Comparison of ENCODE assay signal across 8 mouse cellular contexts in the genomic region with DNA sequence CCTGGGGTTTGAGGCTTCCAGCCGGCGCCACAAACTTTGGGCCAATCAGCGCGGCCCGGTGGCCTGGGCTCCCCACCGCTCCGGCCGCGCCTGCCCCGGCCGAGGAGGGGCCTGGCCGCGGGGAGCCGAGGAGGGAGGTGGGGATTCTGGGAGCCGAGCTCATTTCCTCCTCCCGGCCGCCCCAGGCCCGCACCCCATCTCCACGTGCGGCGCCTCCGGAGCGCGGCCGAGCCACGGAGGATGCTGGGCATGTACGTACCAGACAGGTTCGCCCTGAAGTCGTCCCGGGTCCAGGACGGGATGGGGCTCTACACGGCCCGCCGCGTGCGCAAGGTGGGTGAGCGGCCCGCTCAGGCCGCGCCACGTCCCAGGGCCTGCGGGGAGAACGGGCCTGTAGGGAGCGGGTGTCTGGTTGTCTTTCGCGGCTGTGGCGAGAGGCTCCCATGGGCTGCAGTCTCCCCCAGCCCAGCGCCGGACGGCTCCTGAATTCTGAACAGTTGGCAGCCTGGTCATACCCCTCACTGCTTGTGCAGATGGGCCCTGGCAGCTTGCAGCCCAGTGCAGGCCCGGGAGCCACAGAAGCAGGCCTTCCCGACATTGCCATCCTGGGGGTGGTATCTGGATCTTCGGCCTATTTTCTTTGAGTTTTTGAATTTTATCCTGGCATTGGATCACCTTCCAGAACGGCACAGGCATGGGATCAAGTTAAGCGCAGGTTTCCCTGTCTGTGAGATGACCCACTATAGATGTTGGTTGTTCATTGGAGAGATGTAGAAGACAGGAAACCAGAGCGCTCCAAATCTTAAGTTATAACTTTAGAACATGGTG. TPM values are rescaled to one million over a fixed set of nuclear protein-coding genes. Genes with fewer than 3 reads are reported as not detected.
DNase-seq lines count a peak whose midpoint lies in the region; ATAC-seq and TF ChIP-seq lines count a peak whose summit lies in the region.

Gene Prdm5 (plus strand): TSS at position 128 of the 828 bp plus-strand sequence.

- peak within 1 kb of the TSS; percentile 64 for H3K4me3 ChIP-seq in erythroblast, embryonic 14.5 days (replicated peaks)
- peak within 1 kb of the TSS; percentile 46 for H3K4me3 ChIP-seq in intestine, postnatal 0 days (ENCODE audit: low read depth, low read length)
- H3K4me3 ChIP-seq in limb, embryonic 10.5 days: peak within 1 kb of the TSS; percentile 73
- peak within 1 kb of the TSS; percentile 66 for H3K4me3 ChIP-seq in midbrain, embryonic 11.5 days (ENCODE audit: low read depth, low read length)
- peak within 1 kb of the TSS; percentile 56 for H3K4me3 ChIP-seq in stomach, embryonic 15.5 days (replicated peaks)

- peak; percentile 82 for DNase-seq in embryo, embryonic 9.5 days (ENCODE audit: extremely low spot score)
- DNase-seq in heart, adult 11 months: peak; percentile 98
- DNase-seq in limb, embryonic 10.5 days (ENCODE audit: low spot score): peak; percentile 81
- DNase-seq in midbrain, embryonic 11.5 days (ENCODE audit: low spot score, missing footprints): peak; percentile 97

- H3K4me1 ChIP-seq in erythroblast, embryonic 14.5 days (ENCODE audit: control insufficient read depth): peaks cover 8% of the 10 kb centered on the region
- H3K4me1 ChIP-seq in intestine, postnatal 0 days (replicated peaks; ENCODE audit: control insufficient read depth, insufficient read depth, low read length): no peaks in the 10 kb centered on the region
- H3K4me1 ChIP-seq in limb, embryonic 10.5 days: peaks cover 20% of the 10 kb centered on the region
- H3K4me1 ChIP-seq in midbrain, embryonic 11.5 days (ENCODE audit: control insufficient read depth, insufficient read depth, low read length): peaks cover 11% of the 10 kb centered on the region; the same call in 1 of the 2 replicates
- H3K4me1 ChIP-seq in stomach, embryonic 15.5 days: no peaks in the 10 kb centered on the region

- peak within 1 kb of the TSS; percentile 87 for H3K4me2 ChIP-seq in intestine, postnatal 0 days (replicated peaks; ENCODE audit: low read depth)
- peak within 1 kb of the TSS; percentile 89 for H3K4me2 ChIP-seq in midbrain, embryonic 11.5 days
- H3K4me2 ChIP-seq in stomach, embryonic 15.5 days: peak within 1 kb of the TSS; percentile 84

- peaks cover 4% of the 10 kb centered on the region for H3K27me3 ChIP-seq in erythroblast, embryonic 14.5 days (ENCODE audit: control insufficient read depth)
- no peaks in the 10 kb centered on the region for H3K27me3 ChIP-seq in intestine, postnatal 0 days (replicated peaks; ENCODE audit: control insufficient read depth, insufficient read depth, low read length)
- H3K27me3 ChIP-seq in limb, embryonic 10.5 days (ENCODE audit: low read depth, poor library complexity, severe bottlenecking): no peaks in the 10 kb centered on the region
- H3K27me3 ChIP-seq in midbrain, embryonic 11.5 days (ENCODE audit: control insufficient read depth, insufficient read depth, low read length): no peaks in the 10 kb centered on the region
- H3K27me3 ChIP-seq in stomach, embryonic 15.5 days (replicated peaks): no peaks in the 10 kb centered on the region

- H3K27ac ChIP-seq in intestine, postnatal 0 days (ENCODE audit: low read depth, low read length): no peak within 1 kb of the TSS
- peak within 1 kb of the TSS; percentile 97 for H3K27ac ChIP-seq in limb, embryonic 10.5 days
- H3K27ac ChIP-seq in midbrain, embryonic 11.5 days (ENCODE audit: low read depth, low read length): peak within 1 kb of the TSS; percentile 44; the same call in 1 of the 2 replicates
- peak within 1 kb of the TSS; percentile 71 for H3K27ac ChIP-seq in stomach, embryonic 15.5 days

- no peak for TF ChIP-seq CTCF in intestine, postnatal 0 days (IDR thresholded peaks at IDR 0.05; ENCODE audit: low read depth)

- H3K36me3 ChIP-seq in erythroblast, embryonic 14.5 days (ENCODE audit: control insufficient read depth): no peaks in the 10 kb centered on the region
- no peaks in the 10 kb centered on the region for H3K36me3 ChIP-seq in intestine, postnatal 0 days (ENCODE audit: control insufficient read depth, insufficient read depth)
- no peaks in the 10 kb centered on the region for H3K36me3 ChIP-seq in limb, embryonic 10.5 days
- H3K36me3 ChIP-seq in midbrain, embryonic 11.5 days (ENCODE audit: control insufficient read depth, insufficient read depth, low read length): no peaks in the 10 kb centered on the region
- no peaks in the 10 kb centered on the region for H3K36me3 ChIP-seq in stomach, embryonic 15.5 days

- no peak for ATAC-seq in erythroblast, adult 5-6 weeks (replicated peaks; ENCODE audit: low FRiP score, poor library complexity, severe bottlenecking)
- ATAC-seq in intestine, postnatal 0 days: peak; percentile 71
- peak; percentile 96 for ATAC-seq in midbrain, embryonic 11.5 days (ENCODE audit: low FRiP score)
- ATAC-seq in stomach, embryonic 15.5 days (ENCODE audit: insufficient read depth, low FRiP score, low read depth): peak; percentile 94

- H3K9ac ChIP-seq in intestine, postnatal 0 days (ENCODE audit: low read depth, low read length): peak within 1 kb of the TSS; percentile 65
- H3K9ac ChIP-seq in midbrain, embryonic 11.5 days (ENCODE audit: low read length): peak within 1 kb of the TSS; percentile 90
- peak within 1 kb of the TSS; percentile 73 for H3K9ac ChIP-seq in stomach, embryonic 15.5 days

- 5% methylated on average over 56 of the region's 56 CpGs for WGBS in intestine, postnatal 0 days
- 5% methylated on average over 56 of the region's 56 CpGs for WGBS in limb, embryonic 10.5 days
- WGBS in midbrain, embryonic 11.5 days: 5% methylated on average over 53 of the region's 56 CpGs
- 4% methylated on average over 50 of the region's 56 CpGs for WGBS in stomach, embryonic 15.5 days

- no peaks in the 10 kb centered on the region for H3K9me3 ChIP-seq in erythroblast, embryonic 14.5 days (ENCODE audit: control insufficient read depth, low read length)
- no peaks in the 10 kb centered on the region for H3K9me3 ChIP-seq in intestine, postnatal 0 days (ENCODE audit: control insufficient read depth)
- no peaks in the 10 kb centered on the region for H3K9me3 ChIP-seq in limb, embryonic 10.5 days (replicated peaks)
- H3K9me3 ChIP-seq in midbrain, embryonic 11.5 days (ENCODE audit: control insufficient read depth, low read length): no peaks in the 10 kb centered on the region
- no peaks in the 10 kb centered on the region for H3K9me3 ChIP-seq in stomach, embryonic 15.5 days

RNA-seq across cellular contexts. Expression of gene Prdm5, which starts in this region (rescaled TPM):
- not detected in 2 replicates for polyA plus RNA-seq in erythroblast, embryonic 14.5 days (2012)
- 0.96 TPM in 1 of 2 replicates, not detected in the other for total RNA-seq in erythroblast, adult 5-6 weeks (2015; ENCODE audit: low replicate concordance)
- 0.14 and 0.94 TPM in 2 replicates for total RNA-seq in erythroblast, adult 5-6 weeks (2017; ENCODE audit: low replicate concordance)
- 3.0 and 3.5 TPM in 2 replicates for polyA plus RNA-seq in intestine, postnatal 0 days (2015; fragmentation: Nextera tagmentation; extraction: Ambion mirVana)
- 17.5 and 19.5 TPM in 2 replicates for polyA plus RNA-seq in limb, embryonic 10.5 days (2016; fragmentation: Nextera tagmentation; extraction: Ambion mirVana)
- 13.1 and 13.3 TPM in 2 replicates for polyA plus RNA-seq in midbrain, embryonic 11.5 days (2014; fragmentation: Nextera tagmentation; extraction: Ambion mirVana)
- 18.6 and 19.6 TPM in 2 replicates for polyA plus RNA-seq in stomach, embryonic 15.5 days (2015; fragmentation: Nextera tagmentation; extraction: Ambion mirVana)
